Mouse (Mus musculus): ENCODE data around the gene Upk3bl.

GRCm38 (mm10) chr5:136045408-136045807 lies 8.9 kb upstream of the Upk3bl start:
- TF ChIP-seq POLR2A (IDR thresholded peaks at IDR 0.05; ENCODE audit: insufficient read length, low read depth) (no peak), E2F4 (IDR thresholded peaks at IDR 0.05; ENCODE audit: insufficient read depth) (no peak)
